Mouse (Mus musculus): ENCODE data around the gene Kiss1. TPM values are rescaled to one million over a fixed set of nuclear protein-coding genes. Genes with fewer than 3 reads are reported as not detected.

Kiss1 gene
- polyA plus RNA-seq, 1 experiment from 2014 or later = not detected

GRCm38 (mm10) chr1:133364022-133364630, 42.5 kb downstream of the Kiss1 start:
- ATAC-seq = peak; percentile 1; the same call in 1 of the 2 replicates
- Histone ChIP-seq H3K9ac (peak overlapping the region; percentile 67), H3K27ac (no peak overlapping the region), H3K27me3 (peaks cover 49% of the 10 kb centered on the region), H3K4me1 (peaks cover 36% of the 10 kb centered on the region), H3K4me3 (peak overlapping the region; percentile 62), H3K9me3 (replicated peaks) (no peaks in the 10 kb centered on the region), H3K36me3 (ENCODE audit: poor library complexity, severe bottlenecking) (no peaks in the 10 kb centered on the region), H3K4me2 (peak overlapping the region; percentile 97)
- 0% methylated on average over 27 of the region's 27 CpGs for WGBS

GRCm38 (mm10) chr1:133364890-133365289, 43.2 kb downstream of the Kiss1 start:
- Histone ChIP-seq H3K4me2 (no peak overlapping the region), H3K9me3 (replicated peaks) (no peaks in the 10 kb centered on the region), H3K4me3 (no peak overlapping the region), H3K9ac (no peak overlapping the region), H3K27me3 (peaks cover 45% of the 10 kb centered on the region), H3K36me3 (ENCODE audit: poor library complexity, severe bottlenecking) (no peaks in the 10 kb centered on the region), H3K4me1 (peaks cover 36% of the 10 kb centered on the region), H3K27ac (no peak overlapping the region)
- ATAC-seq = no peak
- WGBS = 33% methylated on average over 2 of the region's 2 CpGs

- ATAC-seq = no peak
- Histone ChIP-seq H3K4me2 (no peak overlapping the region), H3K27me3 (peaks cover 42% of the 10 kb centered on the region), H3K27ac (no peak overlapping the region), H3K4me3 (no peak overlapping the region), H3K36me3 (ENCODE audit: poor library complexity, severe bottlenecking) (no peaks in the 10 kb centered on the region), H3K9me3 (replicated peaks) (no peaks in the 10 kb centered on the region), H3K9ac (no peak overlapping the region), H3K4me1 (peaks cover 36% of the 10 kb centered on the region)
- 54% methylated on average over 10 of the region's 10 CpGs for WGBS
These were observed 45.4 kb downstream of the Kiss1 start for GRCm38 (mm10) chr1:133366951-133367605.

GRCm38 (mm10) chr1:133367606-133368488, 46.2 kb downstream of the Kiss1 start:
- H3K9me3 ChIP-seq (replicated peaks) = no peaks in the 10 kb centered on the region
- H3K27me3 ChIP-seq = peaks cover 37% of the 10 kb centered on the region
- peaks cover 36% of the 10 kb centered on the region for H3K4me1 ChIP-seq
- H3K4me3 ChIP-seq = no peak overlapping the region
- ATAC-seq = no peak
- 15% methylated on average over 11 of the region's 11 CpGs for WGBS
- no peaks in the 10 kb centered on the region for H3K36me3 ChIP-seq (ENCODE audit: poor library complexity, severe bottlenecking)
- H3K4me2 ChIP-seq = no peak overlapping the region
- no peak overlapping the region for H3K27ac ChIP-seq
- peak overlapping the region; percentile 26; the same call in 1 of the 2 replicates for H3K9ac ChIP-seq

- peaks cover 29% of the 10 kb centered on the region for H3K4me1 ChIP-seq
- H3K4me3 ChIP-seq = no peak overlapping the region
- no peak overlapping the region for H3K27ac ChIP-seq
- H3K27me3 ChIP-seq = peaks cover 33% of the 10 kb centered on the region
- H3K36me3 ChIP-seq (ENCODE audit: poor library complexity, severe bottlenecking) = no peaks in the 10 kb centered on the region
- no peak overlapping the region for H3K4me2 ChIP-seq
- no peak overlapping the region for H3K9ac ChIP-seq
- WGBS = 63% methylated on average over 10 of the region's 10 CpGs
- no peak for ATAC-seq
- H3K9me3 ChIP-seq (replicated peaks) = no peaks in the 10 kb centered on the region
These were observed 47.0 kb downstream of the Kiss1 start for GRCm38 (mm10) chr1:133368644-133369043.

GRCm38 (mm10) chr1:133370352-133370751, 48.7 kb downstream of the Kiss1 start:
- 85% methylated on average over 4 of the region's 4 CpGs for WGBS

GRCm38 (mm10) chr1:133371431-133371830, 49.8 kb downstream of the Kiss1 start:
- 82% methylated on average over 6 of the region's 6 CpGs for WGBS
- H3K9ac ChIP-seq = no peak overlapping the region
- peaks cover 5% of the 10 kb centered on the region; the same call in 1 of the 2 replicates for H3K27me3 ChIP-seq
- no peak overlapping the region for H3K27ac ChIP-seq
- H3K36me3 ChIP-seq (ENCODE audit: poor library complexity, severe bottlenecking) = no peaks in the 10 kb centered on the region
- H3K4me3 ChIP-seq = no peak overlapping the region
- H3K4me1 ChIP-seq = peaks cover 14% of the 10 kb centered on the region
- ATAC-seq = no peak
- H3K9me3 ChIP-seq (replicated peaks) = no peaks in the 10 kb centered on the region
- H3K4me2 ChIP-seq = no peak overlapping the region

More at GRCm38 (mm10) chr1:133370352-133370751, 48.7 kb downstream of the Kiss1 start:
- Histone ChIP-seq H3K4me1 (peaks cover 14% of the 10 kb centered on the region), H3K36me3 (ENCODE audit: poor library complexity, severe bottlenecking) (no peaks in the 10 kb centered on the region), H3K27me3 (peaks cover 16% of the 10 kb centered on the region), H3K9me3 (replicated peaks) (no peaks in the 10 kb centered on the region), H3K9ac (no peak overlapping the region), H3K4me3 (no peak overlapping the region), H3K4me2 (no peak overlapping the region), H3K27ac (no peak overlapping the region)
- ATAC-seq = no peak

GRCm38 (mm10) chr1:133372113-133372512, 50.4 kb downstream of the Kiss1 start:
- no peaks in the 10 kb centered on the region for H3K9me3 ChIP-seq (replicated peaks)
- H3K4me1 ChIP-seq = peaks cover 12% of the 10 kb centered on the region
- no peaks in the 10 kb centered on the region for H3K36me3 ChIP-seq (ENCODE audit: poor library complexity, severe bottlenecking)
- WGBS = 76% methylated on average over 8 of the region's 8 CpGs
- ATAC-seq = no peak
- H3K27me3 ChIP-seq = no peaks in the 10 kb centered on the region
- H3K4me3 ChIP-seq = no peak overlapping the region
- no peak overlapping the region for H3K9ac ChIP-seq
- no peak overlapping the region for H3K27ac ChIP-seq
- no peak overlapping the region for H3K4me2 ChIP-seq

- H3K27me3 ChIP-seq = no peaks in the 10 kb centered on the region
- H3K36me3 ChIP-seq (ENCODE audit: poor library complexity, severe bottlenecking) = no peaks in the 10 kb centered on the region
- H3K27ac ChIP-seq = no peak overlapping the region
- no peak overlapping the region for H3K4me2 ChIP-seq
- no peaks in the 10 kb centered on the region for H3K9me3 ChIP-seq (replicated peaks)
- ATAC-seq = no peak
- H3K4me1 ChIP-seq = peaks cover 4% of the 10 kb centered on the region
- no peak overlapping the region for H3K4me3 ChIP-seq
- H3K9ac ChIP-seq = no peak overlapping the region
- WGBS = 76% methylated on average over 10 of the region's 10 CpGs
These were observed 54.1 kb downstream of the Kiss1 start for GRCm38 (mm10) chr1:133375696-133376346.

GRCm38 (mm10) chr1:133377547-133377946, 55.9 kb downstream of the Kiss1 start:
- H3K4me1 ChIP-seq = peaks cover 7% of the 10 kb centered on the region
- H3K9me3 ChIP-seq (replicated peaks) = no peaks in the 10 kb centered on the region
- no peak overlapping the region for H3K27ac ChIP-seq
- no peaks in the 10 kb centered on the region for H3K27me3 ChIP-seq
- 91% methylated on average over 5 of the region's 5 CpGs for WGBS
- 0 out of 2 replicates have a peak, but pooled peaks cover under 1% of the 10 kb centered on the region for H3K36me3 ChIP-seq (ENCODE audit: poor library complexity, severe bottlenecking)
- H3K4me2 ChIP-seq = no peak overlapping the region
- no peak overlapping the region for H3K4me3 ChIP-seq
- no peak for ATAC-seq
- no peak overlapping the region for H3K9ac ChIP-seq

Measured in forebrain, embryonic 13.5 days (tissue).